Mouse (Mus musculus) erythroblast, adult 5-6 weeks (primary cell): ENCODE data around the gene Plxna1. TPM values are rescaled to one million over a fixed set of nuclear protein-coding genes. Genes with fewer than 3 reads are reported as not detected.

Experiments
- ATAC-seq: replicated peaks from 2 replicates; pipeline ENCODE4 v1.8.0; 2016; ENCODE audit warnings: moderate number of reproducible peaks, mild to moderate bottlenecking, moderate TSS enrichment, inconsistent platforms; ENCODE audit not compliant: poor library complexity, low FRiP score, severe bottlenecking
- total RNA-seq, 2 experiments: library from RNA; stranded (forward) in 1 of 2; stranded (reverse) in 1 of 2; fragments of 150-400 nt in 1 of 2; fragments of 200-764, 138-1000 nt in 1 of 2; gene quantifications; 2 replicates each; pipeline versions ENCODE4 v1.2.3 to v1.2.4; 2015 to 2017; ENCODE audit warnings: low replicate concordance in 2 of 2

Gene Plxna1
- total RNA-seq, 2 experiments from 2014 or later, result 0.68 to 1.7 TPM

DNA sequence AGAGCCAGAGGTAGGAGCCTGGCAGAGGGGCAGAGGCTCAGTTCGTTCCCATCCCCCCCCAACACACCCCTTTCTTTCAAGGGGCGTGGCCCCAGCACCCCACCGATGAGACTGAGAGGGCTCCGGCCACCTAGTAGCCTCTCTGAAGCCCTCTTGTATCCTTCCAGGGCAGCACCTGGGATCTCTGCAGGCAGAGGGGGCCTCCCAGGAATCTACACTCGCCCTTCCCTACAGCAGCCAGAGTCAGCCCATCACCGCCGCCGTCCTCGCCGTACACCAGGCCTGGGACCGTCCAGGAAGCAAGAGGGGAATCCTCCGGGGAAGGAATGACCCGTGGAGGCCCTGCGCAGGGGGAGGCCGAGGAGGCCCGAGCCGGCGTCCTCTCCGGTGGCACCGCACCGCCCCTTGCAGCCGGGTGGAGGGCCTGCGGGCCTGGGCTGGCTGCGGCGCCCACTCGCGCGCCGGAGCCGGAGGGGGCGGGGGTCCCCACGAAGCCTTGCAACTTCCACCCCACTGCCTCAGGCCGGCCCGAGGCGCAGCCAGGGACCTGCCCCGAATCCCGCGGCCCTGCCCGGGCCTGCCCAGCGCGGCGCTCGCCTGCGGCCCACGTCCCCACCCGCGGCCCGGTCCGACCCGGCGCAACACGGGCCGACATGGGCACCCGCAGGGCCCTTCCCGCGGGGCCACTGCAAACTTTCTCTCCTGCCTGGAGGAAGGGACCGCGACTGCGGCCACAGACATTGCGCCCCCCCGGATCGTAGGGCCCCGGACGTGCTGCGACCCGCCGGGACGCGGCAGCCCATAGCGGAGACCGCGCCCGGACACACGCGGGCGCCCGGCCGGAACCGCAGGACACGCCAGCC is 771 bp downstream of the Plxna1 start:
- ATAC-seq, result no peak

- no peak for ATAC-seq
These were observed 1.6 kb downstream of the Plxna1 start for GRCm38 (mm10) chr6:89360709-89361417.

DNA sequence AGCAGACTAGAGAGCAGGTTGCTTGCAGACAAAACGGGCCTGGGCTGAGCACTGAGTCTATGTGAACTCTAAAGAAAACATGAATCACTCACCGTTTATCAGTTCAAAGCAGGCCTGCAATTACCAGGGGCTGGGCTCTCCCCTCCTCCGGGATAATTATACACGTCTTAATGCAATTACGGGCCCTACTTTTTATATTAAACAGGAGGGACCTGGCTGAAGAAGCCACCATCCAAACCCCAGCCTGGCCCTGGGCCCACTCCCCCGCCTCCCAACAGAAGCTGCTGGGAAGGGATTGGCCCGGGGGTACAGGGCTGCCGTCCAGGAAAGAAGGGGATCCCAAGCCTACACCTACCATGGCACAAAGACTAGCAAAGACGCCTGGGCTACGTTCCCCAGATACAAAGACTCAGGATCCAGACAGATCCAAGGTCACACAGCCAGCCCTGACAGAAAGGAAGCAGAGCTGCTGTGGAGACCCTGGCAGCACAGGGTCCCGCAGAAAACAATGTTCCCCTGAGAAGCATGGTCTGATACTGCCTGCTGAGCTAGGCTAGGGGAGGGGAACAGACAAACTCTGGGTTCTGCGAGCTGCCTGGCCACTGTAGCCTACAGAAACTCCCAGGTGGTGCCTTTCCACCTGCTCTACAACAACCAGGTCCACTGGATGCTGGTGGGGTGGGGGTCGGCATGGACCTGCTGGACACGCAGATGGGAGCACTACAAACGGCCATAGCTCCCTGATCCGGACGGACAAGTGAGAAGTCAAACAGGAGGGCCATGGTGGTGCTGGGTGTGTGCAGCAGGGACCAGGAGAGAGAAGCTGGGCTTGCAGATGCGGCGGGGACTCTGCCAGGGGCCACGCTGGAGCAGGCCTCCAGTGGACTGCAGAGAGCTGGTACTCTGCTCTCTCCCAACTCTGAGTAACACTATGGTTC is 2.4 kb downstream of the Plxna1 start:
- ATAC-seq, result no peak

DNA sequence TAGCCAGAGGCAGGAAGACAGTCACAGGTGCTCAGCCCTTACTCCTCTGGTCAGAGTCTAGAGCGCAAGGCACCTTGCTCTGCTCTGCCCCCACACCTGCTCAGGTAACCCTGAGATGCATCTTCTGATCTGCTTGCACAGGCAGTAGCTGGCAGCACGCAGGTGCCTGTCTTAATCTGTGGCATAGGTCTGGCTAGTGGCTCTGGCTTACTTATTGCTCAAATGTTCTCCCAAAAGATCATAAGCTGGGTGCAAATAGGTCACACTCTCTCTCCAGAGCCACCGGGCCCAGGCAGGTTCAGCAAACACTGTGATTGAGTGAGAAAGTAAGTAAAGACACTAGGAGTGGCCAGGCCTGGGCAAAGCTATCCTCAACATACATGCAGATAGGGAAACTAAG is 3.2 kb downstream of the Plxna1 start:
- ATAC-seq, result no peak

GRCm38 (mm10) chr6:89355661-89356060 is 6.8 kb downstream of the Plxna1 start:
- no peak for ATAC-seq

GRCm38 (mm10) chr6:89354726-89355125 is 7.7 kb downstream of the Plxna1 start:
- ATAC-seq, result no peak

- ATAC-seq, result no peak
These were observed 8.3 kb downstream of the Plxna1 start for GRCm38 (mm10) chr6:89354076-89354475.

DNA sequence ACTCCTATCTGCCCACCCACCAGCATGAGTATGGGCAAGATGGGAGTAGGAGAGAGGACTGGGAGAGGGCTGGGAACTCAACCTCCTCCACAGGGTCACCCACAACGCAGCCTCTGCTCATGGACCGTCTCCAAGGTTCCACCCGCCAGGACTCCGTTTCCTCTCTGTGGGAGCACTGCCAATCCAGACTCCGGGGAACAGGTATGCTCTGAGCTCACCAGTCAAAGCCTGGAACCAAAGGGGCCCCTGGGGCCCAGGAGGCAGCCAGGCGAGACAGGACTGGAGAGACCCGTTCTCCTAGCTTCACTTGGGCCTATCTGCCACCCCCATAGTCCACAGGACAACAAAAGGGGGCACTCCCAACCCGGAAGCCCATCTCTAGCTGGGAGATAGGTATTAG is 9.3 kb downstream of the Plxna1 start:
- ATAC-seq, result no peak

- no peak for ATAC-seq
These were observed 10.8 kb downstream of the Plxna1 start for GRCm38 (mm10) chr6:89351441-89352137.

DNA sequence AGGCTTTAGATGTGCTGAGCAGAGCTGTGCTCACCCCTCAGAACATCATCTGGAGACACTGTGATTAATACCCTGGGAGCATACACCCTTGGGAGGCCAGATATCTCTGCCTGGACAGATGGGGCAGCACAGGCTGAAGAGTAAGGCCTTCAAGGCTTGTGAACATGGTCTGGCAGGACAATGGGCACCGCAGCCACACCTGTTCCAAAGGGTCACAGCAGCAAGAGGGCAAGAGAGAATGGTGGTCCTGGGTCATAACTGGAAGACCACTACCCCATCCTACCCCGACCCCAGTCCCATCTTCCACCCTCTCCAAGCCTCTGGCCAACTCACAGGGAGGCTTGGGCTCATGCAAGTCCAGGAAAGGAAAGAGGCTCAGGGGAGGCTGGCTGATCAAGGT is 11.9 kb downstream of the Plxna1 start:
- no peak for ATAC-seq

GRCm38 (mm10) chr6:89350037-89350515 is 12.3 kb downstream of the Plxna1 start:
- ATAC-seq, result no peak

DNA sequence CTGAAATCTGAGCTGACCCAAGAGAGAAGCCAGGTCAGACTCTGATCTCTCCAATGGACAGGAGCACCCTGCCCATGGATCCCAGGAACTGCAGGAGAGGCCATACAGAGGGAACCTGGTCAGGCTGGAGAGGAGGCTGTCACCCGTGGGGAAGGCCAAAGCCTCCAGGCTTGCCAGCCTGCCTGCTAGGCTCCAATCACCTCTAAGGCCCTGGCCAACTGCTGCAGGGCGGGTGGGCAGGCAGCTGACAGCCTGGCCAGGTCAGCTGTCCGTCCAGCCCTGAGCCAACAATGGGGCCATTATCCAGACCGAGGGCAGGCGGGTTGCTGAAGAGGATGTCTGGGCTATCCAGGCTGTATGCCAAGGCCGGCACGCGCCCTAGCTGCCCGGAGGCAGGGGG is 14.1 kb downstream of the Plxna1 start:
- no peak for ATAC-seq

GRCm38 (mm10) chr6:89347792-89348191 is 14.6 kb downstream of the Plxna1 start:
- ATAC-seq, result no peak

DNA sequence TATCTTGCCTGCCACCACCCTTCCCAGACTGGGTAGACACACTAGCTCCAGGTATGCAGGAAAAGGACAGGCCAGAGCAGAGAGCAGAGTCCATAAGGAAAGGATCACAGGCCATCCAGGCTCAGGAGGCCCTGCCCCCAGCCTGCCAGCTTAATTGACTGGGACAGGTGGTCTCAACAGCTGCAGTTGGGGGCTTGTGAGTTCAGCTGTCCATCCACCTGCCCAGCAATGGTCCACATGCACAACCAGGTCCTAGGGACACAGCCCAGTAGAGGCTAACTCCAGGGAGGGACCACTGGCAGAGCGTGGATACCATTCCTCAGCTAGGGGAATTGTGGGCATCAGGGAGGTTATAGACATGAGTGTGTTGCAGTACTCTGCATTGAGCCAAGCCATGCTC is 16.6 kb downstream of the Plxna1 start:
- ATAC-seq, result no peak

DNA sequence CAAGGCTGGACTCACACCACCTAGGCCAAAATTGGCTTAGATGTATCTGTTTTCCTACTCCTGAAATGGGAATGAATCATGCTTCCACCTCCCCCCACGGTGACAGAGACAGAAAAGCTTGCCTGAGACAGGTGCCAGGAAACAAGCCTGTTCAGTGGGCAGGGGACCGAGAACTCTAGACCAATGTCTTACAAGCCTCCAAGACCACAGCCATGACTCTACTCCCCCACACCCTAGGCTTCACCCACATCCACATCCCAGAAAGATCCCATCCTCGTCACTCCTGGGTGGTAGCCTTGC is 17.0 kb downstream of the Plxna1 start:
- no peak for ATAC-seq

DNA sequence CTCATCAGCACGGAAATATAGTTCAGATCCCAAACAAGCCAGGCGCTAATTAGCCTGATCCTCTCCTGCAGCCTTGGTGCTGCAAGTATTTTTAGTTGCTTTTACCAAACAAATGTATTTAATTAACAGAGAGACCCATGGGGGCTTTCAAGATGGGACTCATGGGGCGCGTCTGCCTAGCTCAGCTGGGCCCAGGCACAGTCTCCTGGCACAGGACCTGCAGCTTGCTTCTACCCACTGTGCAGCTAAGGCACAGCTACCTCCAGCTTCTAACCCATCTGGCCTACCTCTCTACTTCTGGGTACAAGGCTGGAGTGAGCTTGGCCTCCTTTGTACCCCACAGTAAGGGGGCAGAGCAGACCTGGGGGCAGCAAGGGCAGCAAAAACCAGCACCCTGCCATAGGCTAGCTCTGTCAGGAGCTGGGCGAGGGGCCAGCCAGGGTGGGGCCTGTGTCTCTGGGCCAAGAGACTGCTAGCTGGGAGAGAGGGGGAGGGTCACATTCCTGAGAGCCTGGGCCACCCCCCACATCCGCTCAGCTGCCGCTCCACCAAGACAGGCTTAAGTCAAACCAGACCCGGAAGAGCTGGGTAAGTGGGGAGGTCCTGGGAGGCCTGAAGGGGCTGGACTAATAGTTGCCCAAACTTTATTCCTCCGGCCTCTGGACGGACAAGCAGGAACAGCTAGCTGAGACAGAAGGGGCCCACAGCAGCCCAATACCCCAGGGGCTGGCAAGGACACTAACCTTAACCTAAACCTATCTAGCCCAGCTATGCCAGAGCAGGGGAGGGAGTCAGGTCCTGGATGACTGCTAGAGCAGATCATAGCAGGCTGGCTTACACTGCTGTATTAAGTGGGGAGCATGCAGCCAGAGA is 17.6 kb downstream of the Plxna1 start:
- no peak for ATAC-seq

GRCm38 (mm10) chr6:89341981-89342380 is 20.4 kb downstream of the Plxna1 start:
- no peak for ATAC-seq

GRCm38 (mm10) chr6:89339447-89339846 is 23.0 kb downstream of the Plxna1 start:
- no peak for ATAC-seq

- ATAC-seq, result no peak
These were observed 23.7 kb downstream of the Plxna1 start for GRCm38 (mm10) chr6:89338733-89339132.
